Mouse (Mus musculus) small intestine, adult 2 months (tissue): ENCODE measurements at regions not wholly inside any gene's neighbourhood (a gene's known extent, or its start where the extent isn't known, plus 50 kb on each side); places are given as distances from the start of the nearest gene placed in this dataset.

Experiments
- CTCF ChIP-seq: fragments of 200-500 bp; IDR thresholded peaks from 2 replicates; pipeline ENCODE4 v1.5.1; 2012; ENCODE audit warnings: low read depth, mild to moderate bottlenecking, control low read depth, inconsistent platforms, low read length, moderate library complexity, mixed read lengths; ENCODE audit not compliant: insufficient replicate concordance, insufficient read length; ENCODE audit errors: extremely low read depth
- POLR2A ChIP-seq: fragments of 200-500 bp; IDR thresholded peaks from 2 replicates; pipeline ENCODE4 v1.6.1; 2012; ENCODE audit warnings: low read depth, mild to moderate bottlenecking, control low read depth, inconsistent platforms, low read length, moderate library complexity

DNA sequence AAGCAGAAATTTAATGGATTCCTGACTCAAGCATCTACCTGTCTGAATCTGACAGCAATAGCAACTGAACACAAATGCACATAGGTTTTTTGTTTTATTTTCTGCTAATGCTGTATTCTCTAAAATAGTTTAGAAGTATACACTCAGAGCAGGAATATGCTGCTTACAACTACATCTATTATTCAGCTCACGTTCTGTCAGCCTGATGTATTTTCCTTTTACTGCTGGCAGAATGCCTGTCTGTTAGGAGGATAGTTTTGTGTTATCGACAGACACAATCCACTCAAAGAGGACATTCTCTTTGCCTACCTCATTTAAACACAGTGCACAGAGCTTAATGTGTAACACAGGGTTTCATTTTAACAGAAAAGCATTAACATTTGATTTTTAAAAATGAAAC is 269.8 kb upstream of the Chrm3 start:
- TF ChIP-seq CTCF: no peak
- no peak for TF ChIP-seq POLR2A
